Mouse (Mus musculus): ENCODE data around the gene Zfp536.
A peak's percentile ranks its signal among the peaks of the same experiment; 100 is the strongest.

Zfp536 gene

GRCm38 (mm10) chr7:37773312-37773702 lies at the start of gene Zfp536:
Gene Zfp536 (minus strand): TSS chr7:37773641.
- DNase-seq (ENCODE audit: inconsistent age in 2 of 2, low spot score in 1 of 2), result peak in 1 of 2 experiments; percentile 13

GRCm38 (mm10) chr7:37820670-37821301 lies 47.3 kb upstream of the Zfp536 start:
- DNase-seq (ENCODE audit: inconsistent age in 2 of 2, low spot score in 1 of 2), result no peak

- DNase-seq (ENCODE audit: inconsistent age in 2 of 2, low spot score in 1 of 2), result no peak
These were observed 45.3 kb upstream of the Zfp536 start for GRCm38 (mm10) chr7:37818631-37819340.

GRCm38 (mm10) chr7:37816901-37817300 lies 43.5 kb upstream of the Zfp536 start:
- no peak for DNase-seq (ENCODE audit: inconsistent age in 2 of 2, low spot score in 1 of 2)

GRCm38 (mm10) chr7:37814844-37815406 lies 41.5 kb upstream of the Zfp536 start:
- no peak for DNase-seq (ENCODE audit: inconsistent age in 2 of 2, low spot score in 1 of 2)

- no peak for DNase-seq (ENCODE audit: inconsistent age in 2 of 2, low spot score in 1 of 2)
These were observed 40.2 kb upstream of the Zfp536 start for GRCm38 (mm10) chr7:37813676-37814075.

GRCm38 (mm10) chr7:37809908-37810307 lies 36.5 kb upstream of the Zfp536 start:
- no peak for DNase-seq (ENCODE audit: inconsistent age in 2 of 2, low spot score in 1 of 2)

- DNase-seq (ENCODE audit: inconsistent age in 2 of 2, low spot score in 1 of 2), result no peak
These were observed 35.6 kb upstream of the Zfp536 start for GRCm38 (mm10) chr7:37809001-37809400.

- DNase-seq (ENCODE audit: inconsistent age in 2 of 2, low spot score in 1 of 2), result peak in 1 of 2 experiments; percentile 28
These were observed 27.7 kb upstream of the Zfp536 start for GRCm38 (mm10) chr7:37801160-37801559.

- no peak for DNase-seq (ENCODE audit: inconsistent age in 2 of 2, low spot score in 1 of 2)
These were observed 15.3 kb upstream of the Zfp536 start for GRCm38 (mm10) chr7:37788721-37789120.

GRCm38 (mm10) chr7:37775502-37775901 lies 2.1 kb upstream of the Zfp536 start:
- DNase-seq (ENCODE audit: inconsistent age in 2 of 2, low spot score in 1 of 2), result peak; percentile 72 to 88

GRCm38 (mm10) chr7:37774463-37774970 lies 1.1 kb upstream of the Zfp536 start:
- DNase-seq (ENCODE audit: inconsistent age in 2 of 2, low spot score in 1 of 2), result no peak

- no peak for DNase-seq (ENCODE audit: inconsistent age in 2 of 2, low spot score in 1 of 2)
These were observed 465 bp upstream of the Zfp536 start for GRCm38 (mm10) chr7:37773906-37774305.

- peak; percentile 27 to 80 for DNase-seq (ENCODE audit: inconsistent age in 2 of 2, low spot score in 1 of 2)
These were observed 797 bp downstream of the Zfp536 start for GRCm38 (mm10) chr7:37772376-37773311.

- peak; percentile 52 to 84 for DNase-seq (ENCODE audit: inconsistent age in 2 of 2, low spot score in 1 of 2)
These were observed 1.7 kb downstream of the Zfp536 start for GRCm38 (mm10) chr7:37771491-37772375.

- peak; percentile 86 to 94 for DNase-seq (ENCODE audit: inconsistent age in 2 of 2, low spot score in 1 of 2)
These were observed 2.9 kb downstream of the Zfp536 start for GRCm38 (mm10) chr7:37770400-37771050.

- peak in 1 of 2 experiments; percentile 66 for DNase-seq (ENCODE audit: inconsistent age in 2 of 2, low spot score in 1 of 2)
These were observed 3.7 kb downstream of the Zfp536 start for GRCm38 (mm10) chr7:37769526-37770399.

GRCm38 (mm10) chr7:37769004-37769403 lies 4.4 kb downstream of the Zfp536 start:
- peak; percentile 28 to 71 for DNase-seq (ENCODE audit: inconsistent age in 2 of 2, low spot score in 1 of 2)
